Mouse (Mus musculus) neural tube, embryonic 10.5 days (tissue): Measurements from ENCODE around the gene Scly.
A peak's percentile ranks its signal among the peaks of the same experiment; 100 is the strongest.

Experiments
- DNase-seq: peaks from one replicate; pipeline ENCODE4 v3.0.0-alpha.2; 2017; ENCODE audit warnings: low spot score; ENCODE audit errors: extremely low spot score

Scly gene

DNA sequence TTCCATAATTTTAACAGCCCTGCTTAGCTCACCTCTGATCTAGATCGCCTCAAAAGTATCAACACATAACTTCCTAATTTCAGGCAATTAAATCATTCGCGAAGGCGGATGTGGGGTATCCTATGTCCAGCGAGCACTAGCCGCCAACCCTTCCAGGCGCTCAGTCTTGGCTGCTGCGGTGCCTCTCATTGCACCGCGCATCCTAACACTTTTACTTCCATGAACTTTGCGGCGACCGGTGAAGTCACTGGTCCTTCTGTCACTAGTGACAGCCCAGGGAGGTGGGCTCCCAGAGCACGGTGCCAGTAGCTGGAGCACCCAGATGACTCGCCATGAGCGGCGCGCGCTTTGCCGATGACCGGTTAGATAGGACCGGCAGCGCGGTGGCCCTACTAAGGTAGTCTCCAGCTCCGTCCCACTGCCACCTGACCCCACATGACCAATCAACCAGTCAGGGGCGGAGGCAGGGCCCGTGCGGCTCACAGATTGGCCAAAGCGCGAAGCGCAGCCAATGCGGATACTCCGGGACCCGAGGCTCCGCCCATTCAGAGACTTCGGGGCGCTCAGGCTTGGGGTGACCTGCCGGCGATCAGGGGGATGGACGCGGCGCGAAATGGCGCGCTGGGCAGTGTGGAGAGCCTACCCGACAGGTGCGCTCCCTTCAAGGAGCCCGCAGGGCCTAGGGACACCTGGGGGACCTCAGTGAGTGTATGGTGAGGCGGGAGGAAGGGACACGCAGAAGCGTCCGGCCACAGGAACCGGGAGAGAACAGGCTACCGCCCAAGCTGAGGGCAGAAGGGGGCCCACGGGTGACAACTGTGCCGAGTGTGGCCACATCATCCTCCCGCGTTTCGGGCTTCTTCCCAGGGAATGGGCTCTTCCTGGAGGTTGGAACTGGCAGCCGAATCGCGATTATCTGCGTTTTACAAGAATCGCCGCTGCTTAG lies at the start of gene Scly:
Gene Scly, plus strand, starts transcription at position 540 of the 946 bp plus-strand sequence.
- DNase-seq = peak; percentile 89

DNA sequence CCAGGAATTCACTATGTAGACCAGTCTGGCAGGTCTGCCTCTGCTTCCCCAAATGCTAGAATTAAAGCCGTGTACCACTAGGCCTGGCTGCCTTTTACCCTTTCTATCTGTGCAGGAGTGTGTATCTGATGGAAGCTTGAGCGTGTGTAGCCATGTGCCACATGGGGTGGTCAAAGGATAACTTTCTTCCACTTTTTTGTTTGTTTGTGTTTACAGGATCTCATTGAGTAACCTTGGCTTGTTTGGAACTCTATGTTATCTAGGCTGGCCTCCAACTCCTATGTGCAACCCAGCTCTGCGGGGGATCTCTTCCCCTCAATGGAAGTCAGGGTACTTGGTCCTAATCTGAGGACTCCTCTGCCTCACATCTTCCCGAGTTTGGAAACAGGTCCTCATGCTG lies 49.2 kb upstream of the Scly start:
- no peak for DNase-seq

DNA sequence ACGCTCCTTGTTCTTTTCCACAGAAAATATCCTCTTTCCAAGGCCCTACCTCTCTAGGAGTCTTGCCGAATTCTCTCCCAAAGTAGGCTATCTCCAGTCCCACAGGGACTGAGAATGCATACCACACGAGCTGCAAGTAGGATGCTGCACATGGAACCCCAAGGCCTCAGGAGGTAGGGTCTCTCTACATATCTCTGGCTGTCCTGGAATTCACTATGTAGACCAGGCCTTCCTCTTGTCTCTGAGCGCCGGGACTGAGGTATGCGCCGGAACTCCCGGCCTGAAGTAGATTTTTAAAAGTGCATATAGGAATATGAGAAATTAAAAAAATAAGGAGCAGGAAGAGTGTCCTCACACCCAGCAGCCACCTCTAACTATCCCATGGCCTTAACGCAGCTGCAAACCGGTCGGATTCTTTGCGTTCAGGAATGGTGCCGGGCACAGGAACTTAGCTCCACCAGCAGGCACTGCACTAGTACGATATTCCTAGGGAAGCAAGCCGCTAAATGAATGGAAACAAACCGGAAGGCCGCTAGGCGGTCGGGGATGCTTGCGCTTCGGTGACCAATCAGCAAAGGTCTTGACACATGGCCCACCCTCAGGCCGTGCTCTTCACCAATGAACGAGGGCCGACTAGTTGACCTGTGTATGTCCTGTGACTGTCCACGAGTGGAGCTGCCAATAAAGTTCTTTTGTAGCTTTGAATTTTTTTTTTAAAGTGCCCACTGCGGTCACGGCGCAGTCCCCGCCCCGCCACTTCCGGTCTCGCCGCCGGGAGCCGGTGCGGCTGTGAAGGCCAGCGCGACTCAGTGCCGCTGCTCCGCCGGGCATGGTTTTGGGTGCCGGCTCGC lies 48.3 kb upstream of the Scly start, which contains the start of gene Ube2f:
Gene Ube2f, plus strand, starts transcription at position 741 of the 851 bp plus-strand sequence.
- DNase-seq = peak; percentile 90

DNA sequence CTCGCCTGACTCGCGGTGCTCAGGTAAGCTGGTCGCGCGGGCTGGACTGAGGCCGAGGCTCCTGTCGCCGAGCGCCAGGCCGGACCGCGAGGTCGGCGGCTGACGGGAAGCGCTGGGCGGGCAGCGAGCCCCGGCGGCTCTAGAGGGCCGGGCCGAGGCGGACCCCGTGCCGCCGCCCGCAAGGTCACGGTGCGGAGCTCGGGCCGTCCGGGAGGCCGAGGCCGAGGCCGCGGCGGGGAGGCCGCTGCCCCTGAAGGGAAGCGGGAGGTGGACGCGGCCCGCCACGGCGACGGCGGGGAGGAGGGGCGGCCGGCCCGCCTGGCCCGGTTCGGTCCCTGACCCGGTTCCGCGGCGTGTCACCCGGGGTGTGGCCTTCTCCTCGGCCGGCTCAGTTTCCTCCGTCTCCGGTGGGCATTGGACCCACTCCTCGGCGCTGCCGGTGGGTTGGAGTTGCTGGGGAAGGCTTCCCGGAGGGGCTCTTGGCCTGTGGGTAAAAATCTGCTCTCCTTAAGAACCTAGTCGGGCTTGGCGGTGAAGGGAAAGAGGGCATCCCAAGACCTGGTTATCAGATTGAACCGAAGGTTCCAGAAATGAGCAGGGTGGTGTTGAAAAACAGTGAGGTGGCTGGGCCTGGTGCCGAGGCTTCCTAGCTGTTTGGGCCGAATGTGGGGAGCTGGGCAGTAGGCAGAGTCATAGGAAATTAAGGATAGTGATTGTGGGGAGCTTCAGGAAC lies 47.6 kb upstream of the Scly start:
- DNase-seq = peak; percentile 28

DNA sequence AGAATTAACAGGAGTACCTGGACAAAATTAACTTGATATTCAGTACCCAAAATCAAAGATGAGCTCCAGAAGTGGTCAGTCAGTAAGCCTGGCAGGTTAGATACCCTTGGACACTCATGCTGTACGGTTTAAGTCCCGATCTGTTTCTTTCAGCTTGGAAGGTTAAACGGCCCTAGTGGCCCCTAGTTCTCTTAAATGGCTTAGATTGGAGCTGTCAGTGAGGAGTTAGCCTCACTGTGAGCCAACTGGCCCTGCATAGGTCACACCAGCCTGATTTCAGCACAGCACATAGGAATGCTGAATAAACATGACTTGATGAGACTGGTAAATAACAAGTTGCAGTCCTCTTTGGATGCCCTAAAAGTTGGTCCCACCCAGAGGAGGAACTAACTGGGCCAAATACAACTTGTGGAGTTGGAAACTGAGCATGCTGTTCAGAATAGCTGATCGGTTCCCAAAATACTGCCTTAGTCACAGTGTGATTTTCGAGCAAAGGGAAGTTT lies 46.9 kb upstream of the Scly start:
- no peak for DNase-seq

DNA sequence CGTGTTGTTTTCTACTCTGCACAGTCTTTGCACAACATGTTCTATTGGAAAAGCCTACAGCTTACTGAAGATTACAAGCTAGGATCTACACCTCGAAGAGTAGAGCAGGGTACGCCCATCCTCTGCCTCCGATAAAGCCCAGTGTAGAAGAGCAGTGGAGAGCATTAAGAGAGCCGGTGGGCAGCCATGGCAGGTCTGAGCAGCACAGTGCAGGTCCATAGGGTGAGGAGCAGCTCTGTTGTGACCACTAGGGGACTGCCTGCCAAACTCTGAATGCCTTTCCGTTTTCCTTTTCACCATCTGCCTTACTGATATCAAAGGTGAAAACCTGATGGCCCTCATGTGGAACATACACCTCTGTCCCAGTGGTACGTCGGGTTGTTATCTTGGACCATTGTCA lies 46.2 kb upstream of the Scly start:
- DNase-seq = peak; percentile 20

DNA sequence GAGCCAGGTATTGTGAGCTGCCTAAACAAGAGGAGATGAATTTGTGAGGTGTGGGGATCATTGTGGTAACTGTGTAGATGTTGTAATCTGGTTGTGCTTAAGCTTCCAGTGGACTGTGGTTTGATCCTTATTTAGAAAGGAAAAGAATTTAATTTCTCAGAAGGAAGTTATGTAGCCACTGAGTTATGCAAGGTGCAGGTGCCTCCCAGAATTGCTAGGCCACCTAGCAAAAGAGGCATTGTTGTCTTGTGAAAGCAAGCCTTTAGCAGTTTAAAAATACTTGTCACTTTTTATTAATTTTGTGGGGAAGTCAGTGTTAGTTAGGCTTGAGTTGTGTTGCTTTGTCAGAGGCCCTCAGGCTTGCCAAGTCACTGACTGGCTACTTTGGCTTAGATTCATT lies 40.2 kb upstream of the Scly start:
- DNase-seq = no peak

DNA sequence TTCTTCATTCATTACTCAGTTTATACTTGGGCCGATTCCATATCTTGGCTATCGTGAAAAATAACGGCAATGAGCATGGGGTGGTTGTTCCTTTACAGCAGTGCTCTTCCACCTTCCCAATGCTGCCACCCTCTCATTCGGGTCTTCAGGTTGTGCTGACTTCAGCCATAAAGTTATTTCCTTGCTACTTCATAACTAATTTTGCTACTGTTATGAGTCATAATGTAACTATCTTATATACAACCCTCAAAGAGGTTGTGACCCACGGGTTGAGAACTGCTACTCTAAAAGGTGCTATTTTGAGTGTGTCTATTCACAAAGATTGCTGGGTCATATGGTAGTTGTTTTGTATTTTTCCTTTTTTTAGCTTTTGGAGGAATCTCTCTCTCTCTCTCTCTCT lies 38.3 kb upstream of the Scly start:
- no peak for DNase-seq

- no peak for DNase-seq
Measured at GRCm38 (mm10) chr1:91262508-91262907, 35.6 kb upstream of the Scly start.

- DNase-seq = no peak
Measured at GRCm38 (mm10) chr1:91272260-91272659, 25.9 kb upstream of the Scly start.

GRCm38 (mm10) chr1:91276581-91276980 lies 21.6 kb upstream of the Scly start:
- DNase-seq = no peak

- DNase-seq = no peak
Measured at GRCm38 (mm10) chr1:91277480-91277879, 20.7 kb upstream of the Scly start.

DNA sequence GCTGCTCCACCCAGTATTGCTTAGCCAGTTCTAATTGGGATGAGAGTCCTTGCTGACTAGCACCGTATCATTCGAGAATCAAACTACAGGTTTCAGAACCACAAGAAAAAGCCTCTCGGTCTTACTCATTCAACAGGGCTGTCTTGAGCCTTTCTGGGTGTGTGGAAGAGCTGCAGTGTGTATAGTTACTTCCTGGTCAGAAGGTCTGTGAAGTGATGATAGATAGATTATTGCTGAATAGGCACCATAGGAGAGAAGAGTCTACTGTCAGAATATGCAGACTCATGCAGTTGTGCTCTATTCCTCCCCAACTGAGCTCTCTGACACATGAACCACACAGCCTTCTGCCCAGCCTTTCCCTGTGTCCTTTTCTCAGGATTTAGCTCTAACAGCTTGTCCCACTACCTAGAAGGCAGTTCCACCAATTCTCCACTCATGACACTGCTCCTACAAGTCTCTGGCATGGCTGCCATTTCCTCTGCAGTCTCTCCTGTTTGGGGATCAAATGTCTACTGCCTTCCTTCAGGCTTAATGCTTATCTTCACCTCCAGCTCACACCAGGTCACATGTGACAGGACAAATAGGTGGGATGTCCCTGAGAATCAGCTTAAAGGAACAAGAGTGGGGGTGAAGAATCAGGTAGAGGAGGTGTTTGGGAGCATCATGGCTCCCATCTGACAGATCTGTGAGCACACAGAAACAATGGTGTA lies 19.6 kb upstream of the Scly start:
- no peak for DNase-seq

- no peak for DNase-seq
Measured at GRCm38 (mm10) chr1:91279126-91279525, 19.0 kb upstream of the Scly start.

DNA sequence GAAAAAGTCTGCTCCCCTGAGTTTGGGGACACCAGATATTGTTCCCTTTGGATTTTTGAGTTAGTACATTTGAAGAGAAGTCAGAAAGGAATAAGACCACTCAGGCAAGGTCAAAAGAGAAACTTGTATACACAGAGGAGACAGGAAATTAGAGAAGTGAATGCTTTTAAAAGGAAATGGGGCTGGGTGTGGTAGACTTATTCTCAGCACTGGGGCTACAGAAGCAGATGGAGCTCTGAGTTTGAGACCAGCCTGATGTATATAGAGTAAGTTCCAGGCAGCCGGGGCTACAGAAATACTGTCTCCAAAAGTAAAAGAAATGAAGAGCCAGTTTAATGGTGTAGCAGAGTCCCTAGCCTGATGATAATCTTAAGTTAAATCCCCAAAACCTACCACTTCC lies 15.6 kb upstream of the Scly start:
- no peak for DNase-seq

- no peak for DNase-seq
Measured at GRCm38 (mm10) chr1:91289375-91289774, 8.8 kb upstream of the Scly start.

- no peak for DNase-seq
Measured at GRCm38 (mm10) chr1:91292101-91292825, 5.9 kb upstream of the Scly start.

- no peak for DNase-seq
Measured at GRCm38 (mm10) chr1:91295544-91295943, 2.6 kb upstream of the Scly start.

GRCm38 (mm10) chr1:91299026-91299706 lies 1.0 kb downstream of the Scly start:
- no peak for DNase-seq
